Mouse (Mus musculus): Measurements from ENCODE around the gene Pik3r6.

- TF ChIP-seq CTCF (IDR thresholded peaks at IDR 0.05; ENCODE audit: borderline replicate concordance, insufficient read depth, low read length) (0 out of 2 replicates have a peak, but pooled peaks have one; percentile 7), POLR2A (IDR thresholded peaks at IDR 0.05; ENCODE audit: low read depth, low read length) (no peak)
These were observed 53.2 kb downstream of the Pik3r6 start, which contains the start of gene Mfsd6l for GRCm38 (mm10) chr11:68555918-68556584.

Data from embryonic fibroblast, embryonic 13.5 days (primary cell).